Mouse (Mus musculus) heart, postnatal 10 days (tissue): ENCODE measurements around the gene Kif5a. TPM values are rescaled to one million over a fixed set of nuclear protein-coding genes. Genes with fewer than 3 reads are reported as not detected.

Experiments used
- DNase-seq, 2 experiments: peaks; one replicate each; pipeline ENCODE4 v3.0.0; 2021
- intact Hi-C: fragments of 180-260 bp; cut with DNase I; formaldehyde crosslinking; loops from one replicate; pipeline ENCODE4 v1.15.1; 2025
- total RNA-seq, 2 experiments: library from RNA; stranded (reverse); gene quantifications; 2 replicates each; pipeline ENCODE4 v1.2.3; 2021

Kif5a gene
- total RNA-seq, 2 experiments from 2014 or later = 0.42 to 0.89 TPM

- intact Hi-C loops = loop anchor here (10.0 kb wide), 1 partner anchor 374 kb away; the partner anchor contains the start of genes Nab2 and Nemp1
- peak; percentile 81 to 83 for DNase-seq
Measured at GRCm38 (mm10) chr10:127290930-127291880, 28.1 kb upstream of the Kif5a start.

DNA sequence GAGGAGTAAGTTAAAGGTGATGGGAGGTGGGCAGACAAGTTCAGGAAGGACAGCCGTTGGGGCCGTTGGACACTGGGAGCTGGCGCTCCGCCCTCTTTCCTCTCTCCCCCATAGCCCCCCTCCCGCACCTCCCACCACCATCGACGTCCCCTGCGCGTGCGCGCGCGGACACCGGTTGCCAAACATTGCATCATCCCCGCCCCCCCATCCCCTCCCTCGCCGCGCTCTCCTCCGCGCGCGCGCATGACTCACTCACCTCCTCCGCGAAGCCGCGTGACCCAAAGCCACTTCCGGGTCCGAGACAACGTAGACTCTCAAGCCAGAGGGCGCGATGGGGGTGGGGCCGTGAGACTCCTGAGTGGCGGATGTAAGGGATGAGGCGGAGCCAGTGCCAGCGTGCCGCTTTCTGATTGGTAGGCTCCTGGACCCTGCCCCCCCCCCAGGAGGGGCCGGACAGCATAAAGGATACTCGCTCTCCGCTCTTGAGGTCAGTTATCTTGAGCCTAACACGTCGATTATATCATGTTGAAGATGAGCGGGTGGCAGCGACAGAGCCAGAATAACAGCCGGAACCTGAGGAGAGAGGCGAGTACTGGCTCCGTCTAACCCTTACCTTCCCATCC lies 27.3 kb upstream of the Kif5a start:
- peak; percentile 100 for DNase-seq
- intact Hi-C loops = loop anchor here (10.0 kb wide), 1 partner anchor 374 kb away; the partner anchor contains the start of genes Nab2 and Nemp1

DNA sequence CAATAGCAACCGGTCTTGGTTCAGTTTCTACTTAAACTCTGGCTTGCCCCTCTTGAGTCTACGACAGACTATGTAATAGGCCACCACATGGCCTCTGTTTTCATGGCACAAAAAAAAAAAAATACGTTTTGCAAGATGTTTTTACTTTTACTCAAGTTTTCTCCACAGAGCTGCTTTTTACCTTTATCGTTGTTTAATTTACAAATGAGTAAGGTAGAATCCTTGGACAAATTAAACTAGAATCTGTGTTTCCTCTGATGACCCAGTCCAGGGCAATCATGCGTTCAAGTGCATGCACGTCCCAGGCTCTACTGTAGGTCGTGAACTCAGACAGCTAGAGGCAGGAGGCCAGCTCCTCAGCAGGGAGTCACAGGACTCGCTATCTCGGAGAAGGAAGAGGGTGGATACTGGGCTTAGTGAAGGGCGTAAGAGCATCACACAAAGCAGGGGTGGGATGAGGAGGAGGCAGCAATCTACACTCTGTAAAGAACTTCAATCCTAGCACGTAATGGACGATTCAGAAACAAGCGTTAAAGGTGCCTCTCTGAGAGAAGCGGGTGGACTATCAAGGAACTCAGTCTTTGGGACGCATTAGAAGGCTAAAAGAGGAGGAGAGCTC lies 26.5 kb upstream of the Kif5a start:
- intact Hi-C loops = loop anchor here (10.0 kb wide), 1 partner anchor 375 kb away; the partner anchor contains the start of genes Nab2 and Nemp1

DNA sequence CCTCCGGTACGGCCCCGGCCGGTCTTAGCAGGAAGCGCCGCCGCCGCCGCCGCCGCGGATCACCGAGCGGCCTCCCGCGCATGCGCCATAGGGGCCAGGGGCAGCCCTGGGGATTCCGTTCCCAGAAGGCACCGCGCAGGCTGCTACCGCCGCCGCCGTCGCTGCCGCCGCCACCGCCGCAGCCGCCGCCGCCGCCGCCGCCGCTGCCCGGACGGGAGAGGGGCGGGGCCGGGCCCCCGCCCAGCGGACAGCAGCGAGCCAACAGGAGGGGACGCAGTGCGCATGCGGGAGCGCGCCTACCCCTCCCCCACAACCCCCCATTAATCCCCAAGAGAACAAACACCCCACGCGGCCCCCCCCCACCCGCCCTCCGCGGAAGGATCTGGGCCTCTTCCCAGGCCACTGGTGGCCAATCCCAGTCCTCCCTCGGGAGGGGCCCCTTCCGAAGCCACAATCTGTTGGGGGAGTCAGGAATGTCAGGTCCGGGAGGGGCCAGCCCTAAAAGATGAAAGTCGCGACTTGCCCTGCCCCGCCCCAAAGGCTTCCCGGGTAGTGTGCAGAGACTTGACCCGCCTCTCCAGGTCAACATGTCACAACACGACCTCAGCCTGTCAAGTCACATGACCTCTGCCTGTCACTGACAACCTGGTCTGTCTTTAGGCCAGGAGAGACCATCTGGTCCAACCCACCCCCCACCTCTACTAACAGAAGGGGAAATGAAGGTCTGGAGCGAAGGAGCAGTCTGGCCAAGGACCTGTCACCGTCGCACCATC lies 25.8 kb upstream of the Kif5a start, which contains the start of gene Mbd6:
Mbd6 (minus strand) TSS at position 219 of the 773 bp plus-strand sequence.
- intact Hi-C loops = no loop called here
- DNase-seq = peak; percentile 92

More for the DNA sequence above, 26.5 kb upstream of the Kif5a start:
- peak; percentile 80 to 82 for DNase-seq

DNA sequence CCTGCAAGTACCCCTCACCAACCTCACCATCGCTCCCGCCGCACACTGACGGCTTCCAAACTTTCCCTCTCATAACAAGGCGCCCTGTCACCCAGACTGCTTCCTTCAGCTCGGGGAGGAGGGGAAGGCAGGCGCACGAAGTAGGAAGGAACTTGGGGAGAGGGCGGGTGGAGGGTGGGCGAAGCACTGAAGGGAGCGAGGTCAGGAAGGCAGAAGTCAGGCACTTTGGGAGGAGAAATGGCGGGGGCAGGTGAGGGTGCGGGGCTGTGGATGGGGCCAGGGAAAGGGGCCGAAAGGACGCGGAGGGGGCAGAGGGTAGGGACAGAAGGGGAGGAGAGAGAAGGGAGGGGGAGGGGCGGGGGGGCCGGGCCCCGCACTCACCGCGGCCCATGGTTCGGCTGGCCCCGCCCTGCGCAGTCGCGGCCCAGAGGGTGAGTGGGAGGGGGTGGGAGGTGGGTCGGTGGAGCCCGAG lies 25.2 kb upstream of the Kif5a start:
- peak; percentile 73 to 74 for DNase-seq
- intact Hi-C loops = no loop called here

- intact Hi-C loops = loop anchor here (2.0 kb wide), 1 partner anchor 15 kb away; no protein-coding TSS in a partner anchor
- no peak for DNase-seq
Measured at GRCm38 (mm10) chr10:127287936-127288293, 24.8 kb upstream of the Kif5a start.

GRCm38 (mm10) chr10:127287271-127287935 lies 24.3 kb upstream of the Kif5a start:
- no peak for DNase-seq
- intact Hi-C loops = loop anchor here (2.0 kb wide), 1 partner anchor 15 kb away; no protein-coding TSS in a partner anchor

- no peak for DNase-seq
- intact Hi-C loops = loop anchor here (2.0 kb wide), 1 partner anchor 14 kb away; no protein-coding TSS in a partner anchor
Measured at GRCm38 (mm10) chr10:127286730-127287129, 23.6 kb upstream of the Kif5a start.

GRCm38 (mm10) chr10:127286194-127286593 lies 23.0 kb upstream of the Kif5a start:
- intact Hi-C loops = loop anchor here (2.0 kb wide), 1 partner anchor 13 kb away; no protein-coding TSS in a partner anchor

DNA sequence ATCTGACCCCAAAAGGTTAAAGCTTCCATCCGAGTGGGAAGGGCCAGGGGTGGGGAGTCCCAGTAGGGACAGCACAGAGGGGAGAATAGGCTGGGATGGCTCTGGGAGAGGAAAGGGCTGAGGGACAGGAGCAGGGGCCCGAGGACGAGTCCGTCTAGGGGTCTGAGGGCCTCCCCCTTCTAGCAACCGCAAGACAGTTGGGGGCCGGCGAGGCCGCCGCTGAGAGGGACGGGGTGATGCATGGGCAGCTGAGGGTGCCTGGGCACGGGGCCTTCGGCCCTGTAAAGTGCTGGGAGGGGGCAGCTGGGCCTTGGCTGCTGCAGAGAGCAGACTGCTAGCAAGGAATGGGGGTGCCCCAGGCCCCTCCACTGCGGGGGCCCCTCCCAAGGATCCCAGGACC lies 22.5 kb upstream of the Kif5a start:
- intact Hi-C loops = loop anchor here (2.0 kb wide), 1 partner anchor 13 kb away; no protein-coding TSS in a partner anchor
- no peak for DNase-seq

More at GRCm38 (mm10) chr10:127286194-127286593, 23.0 kb upstream of the Kif5a start:
- no peak for DNase-seq

DNA sequence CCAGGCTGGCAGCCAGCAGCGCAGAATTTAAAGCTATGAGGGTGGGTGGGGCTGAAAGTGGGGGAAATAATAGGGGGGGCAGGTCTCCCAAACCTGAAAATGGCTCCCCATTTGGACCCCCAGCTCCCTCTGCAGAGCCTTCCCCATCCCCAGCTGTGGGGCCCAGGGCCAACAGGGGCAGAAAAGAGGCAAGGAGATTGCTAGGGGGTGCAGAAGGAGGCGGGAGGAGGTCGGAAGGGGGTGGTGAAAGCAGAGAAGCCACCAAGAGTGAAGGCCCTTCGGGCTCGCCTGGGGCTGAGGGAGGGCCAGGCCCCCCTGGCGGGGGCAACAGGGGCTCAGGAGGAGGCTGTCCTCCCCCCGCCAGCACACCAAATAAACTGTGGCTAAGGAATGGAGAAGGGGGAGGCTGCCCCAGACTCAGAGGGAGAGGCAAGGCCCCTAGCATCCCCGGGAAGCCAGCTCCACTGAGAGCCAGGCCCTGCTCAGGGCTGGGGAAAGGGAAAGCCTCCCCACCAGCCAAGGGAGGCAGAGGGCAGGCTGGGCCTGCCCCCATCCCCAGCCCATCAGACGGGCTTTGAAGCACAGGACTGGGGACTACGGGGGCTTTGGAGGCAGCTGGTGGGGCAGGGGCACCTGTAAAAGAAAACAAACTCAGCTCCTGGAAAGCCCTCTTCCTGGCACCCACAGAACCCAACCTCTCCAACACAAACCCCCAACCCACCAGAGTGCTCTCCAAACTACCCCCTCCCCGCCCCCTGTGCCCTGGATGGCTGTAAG lies 21.8 kb upstream of the Kif5a start:
- intact Hi-C loops = no loop called here
- no peak for DNase-seq

GRCm38 (mm10) chr10:127284105-127284622 lies 21.0 kb upstream of the Kif5a start:
- DNase-seq = no peak
- intact Hi-C loops = no loop called here

DNA sequence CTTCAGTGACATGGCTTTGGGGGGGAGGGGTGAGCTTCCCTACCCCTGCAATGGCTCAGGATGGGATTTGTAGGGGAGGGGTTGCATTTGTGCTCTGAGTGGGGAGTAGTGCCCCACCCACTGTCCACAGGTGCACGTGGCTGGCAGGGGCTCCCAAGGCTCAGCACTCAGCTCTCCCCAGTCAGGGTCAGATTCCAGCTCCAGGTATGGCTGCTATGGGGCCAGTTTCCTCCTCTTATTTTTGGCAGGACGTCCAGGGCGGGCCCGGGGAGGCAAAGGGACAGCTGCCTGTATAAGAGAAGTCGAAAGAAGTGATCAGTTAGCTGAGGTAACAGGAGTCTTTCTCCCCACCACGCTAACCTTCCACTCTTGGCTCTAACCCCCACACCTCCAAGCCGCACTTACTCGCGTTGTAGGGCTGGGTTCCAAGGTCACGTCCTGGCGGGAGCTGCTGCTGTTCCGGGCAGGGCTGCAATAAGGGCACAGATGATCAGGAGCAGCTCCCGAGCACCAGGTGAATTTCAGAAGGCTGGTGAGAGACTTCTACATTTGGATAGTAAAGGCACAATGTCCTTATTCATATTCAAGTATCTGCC lies 19.6 kb upstream of the Kif5a start:
- intact Hi-C loops = no loop called here
- no peak for DNase-seq

DNA sequence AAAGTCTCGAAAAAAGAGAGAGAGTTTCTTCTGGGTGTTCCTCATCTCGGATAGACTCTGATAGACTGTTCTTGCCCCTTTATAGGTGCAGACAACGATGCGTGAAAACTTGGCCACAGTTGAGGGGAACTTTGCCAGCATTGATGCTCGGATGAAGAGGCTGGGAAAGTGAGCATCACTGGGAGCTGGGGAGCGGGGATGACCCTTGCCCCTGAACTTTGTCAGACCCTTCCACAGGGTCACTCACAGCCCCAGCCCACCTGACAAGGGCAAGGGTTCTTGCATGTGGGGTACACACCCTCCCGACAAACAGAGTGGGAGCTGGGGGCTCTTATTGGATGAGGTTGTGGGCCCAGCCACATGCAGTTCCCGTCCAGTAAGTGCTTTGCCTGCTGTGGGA lies 18.2 kb upstream of the Kif5a start:
- no peak for DNase-seq
- intact Hi-C loops = no loop called here

DNA sequence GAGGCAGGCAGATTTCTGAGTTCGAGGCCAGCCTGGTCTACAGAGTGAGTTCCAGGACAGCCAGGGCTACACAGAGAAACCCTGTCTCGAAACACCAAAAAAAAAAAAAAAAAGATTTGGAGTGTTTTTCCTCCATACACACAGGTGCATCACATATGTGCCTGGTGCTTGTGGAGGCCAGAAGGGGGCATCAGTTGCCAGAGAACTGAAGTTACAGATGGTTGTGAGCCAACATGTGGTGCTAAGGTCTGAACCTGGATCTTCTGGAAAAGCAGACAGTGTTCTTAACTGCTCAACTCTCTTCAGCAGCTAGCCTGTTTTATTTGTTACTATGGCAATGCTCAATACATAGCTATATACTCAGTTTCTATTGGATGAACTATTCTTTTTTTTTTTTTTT lies 16.6 kb upstream of the Kif5a start:
- intact Hi-C loops = no loop called here
- no peak for DNase-seq

GRCm38 (mm10) chr10:127274261-127275022 lies 11.3 kb upstream of the Kif5a start:
- intact Hi-C loops = no loop called here
- no peak for DNase-seq

GRCm38 (mm10) chr10:127272371-127272770 lies 9.2 kb upstream of the Kif5a start:
- intact Hi-C loops = loop anchor here (2.0 kb wide), 1 partner anchor 14 kb away; no protein-coding TSS in a partner anchor
- DNase-seq = no peak
